Mouse (Mus musculus): ENCODE results near the gene Slu7.

The Slu7 gene

DNA sequence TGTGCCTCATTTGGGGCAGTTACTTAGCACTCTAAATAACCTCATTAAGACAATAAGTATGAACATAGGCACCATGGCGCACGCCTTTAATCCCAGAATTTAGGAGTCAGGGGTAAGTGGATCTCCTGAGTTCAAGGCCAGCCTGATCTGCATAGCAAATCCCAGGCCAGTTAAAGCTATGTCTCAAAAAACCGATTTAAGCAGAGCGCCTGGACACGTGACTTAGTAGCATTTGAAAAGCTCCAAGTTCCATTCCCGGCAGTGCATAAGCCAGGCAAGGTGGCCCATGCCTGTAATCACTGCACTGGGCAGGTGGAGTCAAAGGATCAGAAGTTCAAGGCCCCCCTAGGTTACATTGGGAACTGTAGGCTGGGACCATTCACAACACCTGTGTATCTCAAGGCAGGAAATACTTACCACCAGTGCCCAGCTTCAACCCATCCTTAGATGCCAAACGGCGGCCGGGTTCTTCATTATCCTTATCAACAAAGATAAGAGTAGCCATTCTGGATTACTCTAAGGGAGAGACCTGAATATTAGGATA is 8.3 kb upstream of the Slu7 start:
- no peak for DNase-seq

DNA sequence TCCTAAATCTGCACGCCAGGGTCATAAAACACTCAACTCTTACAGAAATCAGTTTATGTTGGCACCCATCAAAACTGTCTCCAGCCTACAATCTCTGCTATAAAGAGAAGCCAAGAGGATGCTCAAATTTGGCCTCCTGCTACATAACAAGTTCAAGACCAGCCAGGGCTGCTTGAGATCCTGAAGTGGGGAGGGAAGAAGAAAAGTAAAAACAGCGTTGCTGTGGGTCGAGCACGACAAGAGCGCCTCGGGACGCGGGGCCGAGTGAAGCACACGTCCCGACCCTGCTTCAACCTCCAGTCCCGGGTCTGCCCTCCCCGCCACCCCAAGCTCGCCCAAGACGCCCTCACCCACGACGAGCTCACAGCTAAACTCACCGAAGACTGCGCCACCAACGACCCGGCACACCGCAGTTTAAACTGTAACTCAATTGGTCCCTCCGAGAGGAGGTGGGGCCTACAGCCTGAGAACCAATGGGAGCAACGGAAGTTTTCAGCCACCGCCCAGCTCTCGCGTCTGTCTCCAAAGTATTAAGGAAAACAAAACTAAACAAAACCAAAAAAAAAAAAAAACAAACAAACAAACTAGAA is 7.6 kb upstream of the Slu7 start, which contains the start of gene Pttg1:
TSS of gene Pttg1 (minus strand) at position 428 of the 590 bp plus-strand sequence.
- DNase-seq = peak; percentile 73 to 74

DNA sequence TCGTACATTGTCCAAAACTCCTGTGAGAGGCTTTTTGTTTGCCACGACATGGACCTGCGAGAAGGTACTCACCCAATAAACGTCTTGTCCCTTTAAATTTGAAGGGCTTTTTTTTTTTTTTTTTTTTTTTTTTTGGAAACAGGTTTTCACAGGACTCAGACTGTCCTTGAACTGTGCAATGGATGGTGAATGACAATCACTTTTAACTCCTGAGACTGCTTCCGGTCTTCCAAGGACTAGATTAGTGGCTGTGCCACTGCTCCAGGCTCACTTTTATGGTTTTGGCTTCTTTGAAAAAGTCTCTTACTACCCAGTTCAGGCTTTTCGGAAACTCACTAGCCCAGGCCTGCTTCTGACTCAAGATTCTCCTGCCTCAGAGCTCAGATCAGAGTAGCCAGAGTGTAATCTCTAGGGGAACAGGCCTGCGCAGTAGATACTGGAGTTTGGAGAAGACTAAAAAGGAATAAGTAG is 7.1 kb upstream of the Slu7 start:
- no peak for DNase-seq

DNA sequence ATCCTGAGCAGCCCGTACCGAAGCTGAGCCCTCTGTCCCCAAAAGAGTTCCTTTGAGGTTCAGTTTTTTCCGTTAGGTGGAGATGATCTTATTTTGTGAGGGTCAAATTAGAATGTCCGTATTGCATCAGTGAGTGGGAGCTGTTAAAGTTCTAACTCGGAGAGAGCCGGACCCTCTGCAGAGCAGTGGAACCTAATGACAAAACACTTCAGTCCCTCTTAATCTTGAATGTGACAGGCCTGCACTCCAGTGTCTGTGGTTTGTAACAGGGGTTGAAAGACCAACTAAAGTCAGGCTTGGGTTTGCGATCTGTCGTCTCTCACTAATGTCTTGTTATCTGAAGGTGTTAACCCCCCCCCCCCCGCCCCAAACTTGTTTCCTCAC is 472 bp downstream of the Slu7 start:
- no peak for DNase-seq

DNA sequence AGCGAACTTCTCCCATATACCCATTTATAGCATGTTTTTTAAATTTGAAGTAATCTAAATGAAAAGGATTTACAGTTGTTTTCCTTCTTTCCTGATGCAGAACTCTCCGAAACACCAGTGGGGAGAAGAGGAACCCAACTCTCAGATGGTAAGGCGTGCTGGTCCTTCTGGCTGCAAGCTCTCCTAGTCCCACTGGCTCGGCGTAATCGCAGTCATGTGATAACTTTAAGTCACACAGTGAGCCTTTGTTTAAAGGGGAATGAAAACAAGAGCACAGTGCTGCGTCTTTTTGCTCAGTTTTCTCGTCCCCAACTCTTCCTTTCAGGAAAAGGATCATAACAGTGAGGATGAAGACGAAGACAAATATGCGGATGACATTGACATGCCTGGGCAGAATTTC is 7.6 kb downstream of the Slu7 start:
- DNase-seq = no peak

DNA sequence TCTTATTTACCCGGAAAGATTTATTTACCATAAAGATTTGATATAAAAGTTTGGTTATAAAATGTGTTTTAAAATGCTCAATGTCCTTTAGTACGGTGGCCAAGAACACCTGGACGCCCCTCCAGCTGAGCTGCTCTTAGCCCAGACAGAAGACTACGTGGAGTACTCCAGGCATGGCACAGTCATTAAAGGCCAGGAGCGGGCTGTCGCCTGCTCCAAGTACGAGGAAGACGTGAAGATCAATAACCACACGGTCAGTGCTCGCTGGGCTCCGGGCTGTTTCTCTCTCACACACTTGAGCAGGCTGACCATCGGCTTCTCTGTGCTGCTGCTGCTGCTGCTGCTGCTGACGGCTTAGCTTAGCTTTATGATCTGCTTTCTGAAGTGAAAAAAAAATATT is 9.6 kb downstream of the Slu7 start:
- no peak for DNase-seq

DNA sequence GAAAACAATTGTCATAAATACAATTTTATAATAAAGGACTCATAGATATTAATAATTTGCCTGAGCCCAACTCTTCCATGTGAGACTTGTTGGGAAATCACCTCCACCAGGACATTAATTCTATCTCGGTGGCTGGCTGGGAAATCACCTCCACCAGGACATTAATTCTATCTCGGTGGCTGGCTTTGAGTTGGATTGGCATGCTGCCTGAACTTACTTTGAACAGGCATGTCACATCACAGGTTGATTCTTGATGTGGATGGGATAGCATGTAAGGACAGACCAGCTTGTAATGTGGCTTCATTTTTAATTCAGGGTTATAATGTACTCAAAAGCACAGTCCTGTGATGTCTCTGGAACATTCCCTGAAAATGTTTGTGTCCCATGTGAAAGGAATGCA is 16.4 kb downstream of the Slu7 start:
- DNase-seq = peak; percentile 56 to 62

DNA sequence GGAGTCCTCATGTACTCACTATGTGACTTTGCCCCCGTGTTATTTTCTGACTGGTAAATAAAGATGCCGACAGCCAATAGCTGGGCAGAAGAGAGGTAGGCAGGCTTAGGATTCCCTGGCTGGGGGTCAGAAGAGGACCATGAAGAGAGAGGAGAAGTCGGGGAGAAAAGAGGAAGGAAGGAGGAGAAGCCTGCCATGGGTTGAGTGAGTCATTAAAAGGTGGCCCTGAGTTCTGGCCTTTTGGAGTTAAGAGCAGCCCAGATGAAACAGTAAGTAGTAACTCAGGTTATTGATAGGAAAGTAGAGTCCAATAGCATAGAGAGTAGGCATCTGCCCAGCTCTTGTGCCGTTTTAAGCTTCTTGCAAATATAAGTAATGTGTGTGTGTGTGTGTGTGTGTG is 17.8 kb downstream of the Slu7 start:
- no peak for DNase-seq

DNA sequence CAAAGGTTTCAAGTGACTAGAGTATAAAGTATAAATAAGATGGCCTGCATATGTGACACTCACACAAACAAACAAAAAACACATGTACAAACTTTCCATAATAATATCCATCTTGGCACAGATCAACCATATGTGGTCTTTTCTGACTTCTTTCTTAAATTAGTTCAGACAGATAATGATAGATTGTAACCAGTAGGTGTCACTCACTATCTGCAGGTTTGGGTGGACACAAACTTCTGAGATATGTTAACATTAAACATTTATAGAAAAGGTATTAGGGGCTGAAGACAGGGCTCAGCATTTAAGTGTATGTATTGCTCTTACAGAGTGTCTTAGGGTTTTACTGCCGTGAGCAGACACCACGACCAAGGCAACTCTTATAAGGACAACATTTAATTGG is 18.7 kb downstream of the Slu7 start:
- no peak for DNase-seq

DNA sequence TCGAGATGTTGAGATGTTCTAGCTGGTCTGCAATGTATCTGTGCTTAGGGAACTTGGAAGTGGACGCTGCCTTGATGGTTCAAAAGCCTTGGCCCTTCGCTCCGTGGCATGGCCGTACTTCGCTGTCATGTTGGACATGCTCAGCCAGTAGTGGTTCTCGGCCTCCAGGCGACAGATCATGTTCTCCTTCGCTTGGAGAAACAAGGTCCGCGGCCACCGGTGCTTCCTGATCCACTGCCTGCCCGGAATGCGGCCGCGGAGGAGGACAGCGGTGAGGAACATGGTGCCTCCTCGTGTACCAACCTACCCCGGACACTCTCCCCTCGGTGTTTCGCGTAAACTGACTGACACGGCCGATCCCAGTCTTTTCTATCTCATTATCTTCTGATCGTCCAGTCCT is 29.7 kb downstream of the Slu7 start:
- DNase-seq = no peak

DNA sequence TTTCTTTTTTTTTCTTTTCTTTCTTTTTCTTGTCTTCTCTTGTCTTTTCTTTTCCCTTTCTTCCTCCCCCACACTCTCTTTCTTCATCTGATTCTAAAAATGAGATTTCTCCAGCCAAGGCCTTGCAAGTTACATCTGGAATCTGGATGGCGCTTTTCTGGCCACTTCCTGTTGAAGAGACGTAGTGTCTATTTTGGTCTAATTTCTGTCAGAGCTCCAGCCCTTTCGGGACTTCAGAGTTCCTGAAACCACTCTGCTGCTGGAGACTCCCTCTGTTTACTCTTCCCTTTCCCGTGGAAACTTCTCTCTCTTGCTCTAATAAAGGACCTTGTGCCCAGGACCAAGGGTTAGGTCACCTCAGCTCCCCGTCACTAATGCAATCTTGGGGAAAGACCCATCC is 36.6 kb downstream of the Slu7 start:
- DNase-seq = no peak

DNA sequence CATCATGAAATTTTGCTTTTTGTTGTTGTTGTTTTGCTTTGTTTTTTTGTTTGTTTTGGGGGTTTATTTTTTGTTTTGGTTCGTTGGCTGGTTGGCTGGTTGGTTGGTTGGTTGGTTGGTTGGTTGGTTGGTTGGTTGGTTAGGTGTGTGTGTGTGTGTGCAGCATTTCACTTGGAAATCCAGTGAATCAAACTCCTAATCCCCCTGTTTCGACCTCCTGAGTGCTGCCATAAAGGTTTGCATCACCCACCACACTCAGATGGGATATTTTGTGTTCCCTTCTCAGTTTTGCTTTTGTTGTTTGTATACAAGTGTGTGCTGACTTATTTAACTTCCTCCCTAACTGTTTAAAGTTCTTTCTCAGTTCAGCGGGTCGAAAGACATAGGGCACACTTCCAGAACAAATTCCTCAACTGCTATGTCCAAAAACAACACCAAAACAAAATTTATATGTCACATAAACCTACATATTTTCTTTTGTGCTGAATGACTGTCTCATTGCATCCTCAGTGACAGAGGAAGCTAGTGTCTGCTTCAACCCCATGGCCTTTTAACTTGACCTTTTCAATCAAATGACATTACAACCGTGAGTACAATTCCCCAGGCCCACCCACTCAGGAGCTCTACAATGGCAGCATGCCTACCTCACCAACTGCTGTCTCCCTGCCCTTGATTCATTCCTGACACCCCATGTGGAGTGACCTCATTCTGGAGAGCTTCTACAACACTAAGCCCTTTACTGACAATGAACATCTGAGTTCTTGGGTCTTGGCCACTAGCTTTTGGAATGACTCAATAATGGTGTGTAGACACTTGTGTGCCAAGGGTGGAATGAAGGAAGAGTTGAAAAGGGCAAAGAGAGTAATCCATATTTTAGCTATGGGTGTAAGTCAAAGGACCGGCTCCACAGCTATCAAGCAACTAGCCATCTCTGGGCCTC is 37.6 kb downstream of the Slu7 start:
- no peak for DNase-seq

DNA sequence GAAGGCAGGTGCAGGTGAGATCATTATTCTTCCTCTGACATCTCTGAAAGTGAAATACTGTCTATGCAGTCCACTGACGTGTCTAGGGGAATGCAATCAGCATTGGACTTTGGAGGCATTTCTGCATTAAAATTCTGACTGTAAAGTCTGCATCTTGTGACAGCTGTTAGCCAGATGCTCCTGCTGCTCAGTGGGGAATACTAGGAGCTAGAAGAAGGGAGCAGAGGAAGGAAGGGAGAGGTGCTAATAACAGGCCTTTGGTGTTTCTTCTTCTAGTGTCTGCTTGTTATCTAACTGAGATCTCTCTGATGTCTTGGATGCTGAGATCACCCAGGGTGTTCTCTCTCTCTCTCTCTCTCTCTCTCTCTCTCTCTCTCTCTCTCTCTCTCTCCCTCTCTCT is 39.6 kb downstream of the Slu7 start:
- DNase-seq = no peak

DNA sequence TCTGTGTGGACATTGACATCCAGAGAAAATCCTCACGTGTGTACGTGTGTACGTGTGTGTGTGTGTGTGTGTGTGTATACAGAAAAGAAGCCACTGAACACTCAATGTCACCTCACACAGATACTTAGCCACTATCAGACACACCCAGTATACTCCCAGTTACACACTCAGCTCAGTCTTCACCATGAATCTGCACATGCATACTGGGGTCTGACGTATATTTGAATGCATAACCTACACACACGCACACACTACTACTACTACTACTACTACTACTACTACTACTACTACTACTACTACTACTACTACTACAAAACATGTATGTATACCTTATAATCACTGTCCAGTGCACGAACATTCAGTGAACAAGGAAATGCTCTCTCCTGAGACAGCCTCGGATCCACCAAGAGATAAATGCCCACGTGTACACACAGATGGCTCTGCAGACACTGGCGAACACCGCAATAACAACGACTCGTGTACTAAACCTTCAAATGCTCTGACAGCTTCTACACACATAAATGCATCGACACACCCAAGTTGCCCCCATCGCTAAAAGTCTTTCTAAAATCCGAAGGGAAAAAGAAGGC is 40.2 kb downstream of the Slu7 start:
- no peak for DNase-seq

DNA sequence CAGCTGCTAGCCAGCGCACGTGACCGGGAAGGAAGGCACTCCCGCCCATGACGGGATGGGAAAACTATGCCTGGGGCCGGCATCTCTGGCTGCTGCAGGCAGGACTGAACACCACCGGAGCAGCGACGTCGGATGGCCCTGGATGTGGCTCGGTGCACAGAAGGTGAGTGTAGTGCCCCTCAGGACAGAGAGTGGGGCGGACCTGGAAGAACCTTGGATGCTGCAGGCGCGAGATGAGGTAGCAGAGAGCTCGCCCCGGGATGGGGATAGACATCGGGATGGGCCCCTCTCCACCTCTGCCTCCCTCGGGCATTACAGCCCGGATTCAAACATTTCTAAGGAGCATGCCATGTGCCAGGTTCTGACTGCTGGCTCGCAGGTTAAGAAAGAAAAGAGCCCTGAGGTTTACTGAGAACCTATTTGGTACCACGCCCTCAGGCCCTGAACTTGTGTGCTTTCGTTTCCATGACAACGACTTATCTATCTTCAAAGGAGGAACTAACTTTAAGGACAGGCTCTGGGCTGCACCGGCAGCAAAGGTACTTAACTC is 40.8 kb downstream of the Slu7 start, which contains the start of gene C1qtnf2:
TSS of gene C1qtnf2 (plus strand) at position 52 of the 550 bp plus-strand sequence.
- no peak for DNase-seq

DNA sequence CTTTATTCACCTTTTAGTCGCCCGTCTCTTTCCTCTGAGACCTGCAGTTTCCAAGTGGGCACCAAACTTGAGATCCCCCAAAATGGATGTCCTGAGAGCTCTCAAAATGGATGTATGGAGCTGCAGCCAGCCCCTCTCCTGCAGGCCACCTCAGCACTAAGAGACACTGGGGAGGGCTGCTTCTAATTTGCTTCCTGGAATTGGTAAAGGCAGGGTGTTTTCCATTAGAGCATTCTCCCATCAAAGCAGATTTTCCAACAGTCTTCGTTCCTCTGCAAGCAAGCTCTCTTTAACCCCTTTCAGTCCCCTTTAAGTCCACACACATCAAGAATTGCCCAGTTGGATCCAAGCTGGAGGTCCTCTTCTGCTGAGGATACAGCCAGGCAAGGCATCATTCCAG is 45.8 kb downstream of the Slu7 start:
- no peak for DNase-seq

DNA sequence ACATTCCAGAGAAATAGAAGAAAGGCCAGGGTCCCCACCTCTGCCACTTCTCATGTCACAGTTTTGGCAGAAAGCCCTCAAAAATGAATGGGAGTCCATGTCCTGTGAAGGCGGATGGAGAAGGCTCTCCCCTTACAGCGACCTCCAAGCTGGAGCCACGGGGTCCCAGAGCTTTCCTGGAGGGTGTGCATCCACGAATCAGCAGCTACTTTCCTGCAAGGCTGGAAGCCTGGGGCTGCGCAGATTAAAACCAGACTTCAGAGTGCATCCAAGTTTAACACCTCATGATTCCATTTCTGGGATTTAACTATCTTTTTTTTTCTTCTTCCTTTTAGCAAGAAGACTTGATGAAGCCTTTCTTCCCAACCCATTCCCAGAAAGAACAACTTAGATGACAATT is 47.0 kb downstream of the Slu7 start:
- no peak for DNase-seq

DNA sequence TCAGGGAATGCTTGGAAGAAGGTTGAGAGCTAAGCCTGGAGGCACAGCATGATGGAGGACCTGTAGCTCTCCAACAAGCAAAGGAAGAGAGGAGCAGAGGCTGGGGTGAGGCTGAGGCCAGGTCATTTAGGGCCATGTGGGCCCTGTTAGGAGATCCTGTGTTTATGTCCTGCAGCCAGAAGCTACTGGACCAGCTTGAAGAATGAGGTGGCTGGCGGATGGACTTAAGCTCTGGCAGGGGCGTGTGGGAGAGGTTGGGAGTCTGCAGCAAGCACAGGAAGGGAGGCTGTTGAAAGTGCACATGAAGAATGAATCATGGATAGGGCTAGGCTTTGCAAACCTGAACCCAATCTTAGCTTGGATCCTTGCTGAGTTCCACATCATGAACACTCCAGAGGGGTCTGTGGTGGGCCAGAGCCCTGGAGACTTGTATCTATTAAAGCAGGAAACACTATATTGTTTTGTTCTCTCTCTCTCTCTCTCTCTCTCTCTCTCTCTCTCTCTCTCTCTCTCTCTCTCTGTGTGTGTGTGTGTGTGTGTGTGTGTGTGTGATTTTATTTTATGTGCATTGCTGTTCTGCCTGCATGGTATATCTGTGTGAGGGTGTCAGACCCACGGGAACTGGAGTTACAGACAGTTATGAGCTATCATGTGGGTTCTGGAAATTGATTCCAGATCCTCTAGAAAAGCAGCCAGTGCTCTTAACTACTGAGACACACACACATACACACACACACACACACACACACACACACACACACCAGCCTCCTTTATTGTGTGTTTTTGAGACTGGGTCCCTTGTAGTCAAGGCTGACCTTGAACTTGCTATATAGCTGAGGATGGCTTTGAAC is 48.4 kb downstream of the Slu7 start:
- DNase-seq = no peak

DNA sequence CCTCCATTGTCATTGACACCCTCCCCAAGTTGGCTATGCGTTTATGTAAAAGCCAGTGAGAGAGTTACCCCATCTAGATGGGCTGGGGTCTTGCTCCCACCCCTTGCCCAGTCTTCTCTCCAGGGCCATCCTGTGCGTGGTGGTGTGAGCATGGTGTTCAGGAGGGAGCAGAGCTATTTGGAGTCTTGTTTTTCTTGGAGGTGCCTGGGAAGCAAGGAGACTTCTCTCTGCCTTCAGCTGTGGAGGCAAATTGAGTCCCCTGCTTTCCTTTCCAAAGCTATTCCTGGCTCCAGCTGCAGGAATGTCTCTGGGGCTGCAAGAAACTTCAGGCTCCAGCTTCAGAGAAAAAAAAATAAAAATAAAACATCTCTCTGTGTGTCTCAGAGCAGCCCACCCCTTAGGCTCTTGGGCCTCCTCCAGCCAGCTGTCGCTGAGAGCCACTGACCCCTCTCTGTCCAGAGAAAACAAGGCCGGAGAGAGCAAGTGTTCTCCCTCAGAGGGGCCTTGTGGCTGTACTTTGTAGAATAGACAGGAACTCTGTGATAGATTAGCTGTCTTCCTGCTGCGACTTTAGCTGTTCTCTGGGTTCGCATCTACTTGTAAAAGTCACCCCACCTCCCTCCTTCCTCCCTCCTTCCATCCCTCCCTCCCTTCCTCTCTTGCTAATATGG is 49.7 kb downstream of the Slu7 start:
- no peak for DNase-seq

DNA sequence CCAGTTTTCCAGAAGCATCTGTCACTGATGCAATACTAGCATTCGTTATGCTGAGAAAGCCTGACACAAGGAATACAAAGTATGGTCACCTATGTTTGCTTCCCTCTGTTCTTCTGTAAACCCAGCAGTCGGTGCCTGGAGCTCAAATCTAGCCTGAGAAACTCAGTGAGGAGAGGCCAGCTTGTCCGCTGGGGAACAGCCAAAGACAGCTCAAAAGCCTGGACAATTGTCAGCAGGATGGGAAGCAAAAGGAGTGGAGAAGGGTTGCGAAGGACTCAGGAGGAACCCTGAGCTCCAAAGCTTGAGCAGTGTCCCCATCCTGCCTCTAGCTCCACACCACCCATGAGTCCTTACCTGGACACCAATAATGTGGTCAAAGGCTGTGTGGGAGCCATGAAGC is 50.5 kb downstream of the Slu7 start:
- no peak for DNase-seq

DNA sequence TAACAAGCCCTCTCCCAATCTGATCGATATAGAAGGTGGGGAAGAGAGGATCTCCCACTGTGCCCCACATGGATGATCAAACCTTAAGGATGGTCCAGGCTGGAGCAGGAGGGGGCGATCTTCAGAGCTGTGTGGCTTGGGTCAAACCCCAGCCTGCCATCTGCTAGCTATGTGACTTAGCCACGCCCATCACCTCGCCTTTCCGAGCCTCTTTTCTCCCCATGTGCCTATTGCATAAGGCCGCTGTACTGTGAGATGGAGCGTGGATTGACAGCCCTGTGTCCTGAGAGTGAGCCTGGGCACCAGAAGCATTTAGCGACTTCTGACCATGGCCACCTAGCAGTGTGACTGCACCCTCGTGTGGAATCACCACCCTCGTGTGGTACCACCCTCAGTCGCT is 51.1 kb downstream of the Slu7 start:
- DNase-seq = no peak

DNA sequence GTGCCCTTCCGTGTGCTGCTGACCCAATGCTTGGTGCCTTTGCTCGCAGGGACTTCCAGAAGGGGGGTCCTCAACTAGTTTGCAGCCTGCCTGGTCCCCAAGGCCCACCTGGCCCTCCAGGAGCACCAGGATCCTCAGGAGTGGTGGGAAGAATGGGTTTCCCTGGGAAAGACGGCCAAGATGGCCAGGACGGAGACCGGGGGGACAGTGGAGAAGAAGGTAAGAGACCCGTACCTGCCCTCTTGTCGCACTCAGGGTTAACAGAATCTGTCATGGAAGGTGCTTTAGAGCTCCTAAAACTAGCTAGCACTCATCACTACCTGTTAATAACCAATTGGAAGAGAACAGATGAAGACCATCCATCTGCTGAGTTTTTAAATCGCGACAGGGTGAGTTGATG is 52.3 kb downstream of the Slu7 start:
- no peak for DNase-seq
